Mouse (Mus musculus) NIH3T3 (cell line): ENCODE data around the gene Snx27.

Source experiments
- DNase-seq: peaks from one replicate; pipeline ENCODE4 v3.0.0-alpha.2; 2012; ENCODE audit warnings: low read depth

Gene Snx27

GRCm38 (mm10) chr3:94477444-94477843 is 105.1 kb downstream of the Snx27 start:
- no peak for DNase-seq

- no peak for DNase-seq
Measured at GRCm38 (mm10) chr3:94476301-94477035, 106.0 kb downstream of the Snx27 start.

DNA sequence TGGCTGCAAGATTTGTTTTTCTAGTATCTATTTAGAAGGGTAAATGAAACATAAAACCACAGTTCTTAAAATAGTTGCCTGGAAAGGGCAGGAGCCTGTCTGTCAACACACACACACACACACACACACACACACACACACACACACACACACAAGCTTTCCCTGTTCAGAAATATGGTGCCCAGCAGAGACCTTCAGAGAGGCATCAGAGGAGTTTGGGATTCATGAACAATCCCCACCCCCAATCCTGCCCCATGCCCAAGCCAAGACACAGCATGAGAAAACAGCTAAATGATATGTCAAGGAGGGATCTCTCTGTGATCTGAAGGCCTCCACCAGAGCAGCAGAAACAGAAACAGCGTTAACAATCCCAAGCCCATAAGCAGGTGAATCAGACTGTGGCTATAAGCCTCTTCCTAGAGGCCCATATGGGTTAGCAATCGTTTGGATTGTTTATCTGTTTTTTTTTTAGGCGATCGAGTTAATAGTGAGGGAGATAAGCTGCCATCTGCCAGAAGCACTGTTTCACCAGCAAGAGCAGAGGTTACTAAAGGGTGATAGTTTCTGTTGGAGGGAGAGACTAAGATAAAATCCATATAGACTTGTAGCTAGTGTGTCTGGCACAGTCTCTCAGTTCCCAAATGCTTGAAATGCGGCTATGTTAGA is 108.8 kb downstream of the Snx27 start:
- no peak for DNase-seq

DNA sequence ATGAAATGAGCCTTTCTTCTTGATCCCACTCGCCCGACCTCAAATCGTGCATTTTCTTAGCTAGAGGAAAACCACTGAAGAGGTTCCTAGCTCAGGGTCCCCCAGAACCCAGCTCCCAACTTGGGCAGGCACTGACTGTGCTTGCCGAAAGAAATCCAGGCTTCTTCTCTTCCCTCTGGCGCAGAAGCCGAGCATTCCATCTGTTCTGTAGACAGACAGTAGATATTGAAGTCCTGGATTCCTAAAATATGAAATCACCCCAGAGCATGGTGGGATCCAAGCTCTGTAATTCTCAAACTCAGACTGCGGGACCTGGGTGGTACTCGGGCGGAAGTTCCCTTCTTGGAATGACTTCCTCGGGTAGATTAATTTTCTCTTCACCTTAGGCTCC is 109.4 kb downstream of the Snx27 start:
- no peak for DNase-seq

GRCm38 (mm10) chr3:94472447-94473114 is 109.9 kb downstream of the Snx27 start:
- DNase-seq: no peak

DNA sequence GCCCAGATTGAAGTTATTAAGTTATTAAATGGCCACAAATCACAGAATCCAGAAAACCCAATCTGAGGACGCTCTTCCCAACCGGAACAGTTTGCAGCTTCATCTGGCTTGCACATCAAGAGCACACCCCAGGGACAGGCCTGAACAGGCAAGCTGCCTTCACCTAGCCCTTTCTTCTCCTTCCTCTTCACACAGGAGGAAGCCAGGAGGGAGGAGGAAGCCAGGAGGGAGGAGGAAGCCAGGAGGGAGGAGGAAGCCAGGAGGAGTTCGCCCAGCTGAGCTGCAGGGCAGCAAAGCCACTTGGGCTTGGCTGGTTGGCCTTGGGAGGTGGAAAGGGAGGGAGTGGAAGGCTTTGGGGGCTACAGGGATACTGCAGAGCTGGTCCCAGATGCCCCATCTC is 113.6 kb downstream of the Snx27 start:
- DNase-seq: no peak

- DNase-seq: no peak
Measured at GRCm38 (mm10) chr3:94465632-94466430, 116.7 kb downstream of the Snx27 start.

- no peak for DNase-seq
Measured at GRCm38 (mm10) chr3:94463926-94464578, 118.5 kb downstream of the Snx27 start.

DNA sequence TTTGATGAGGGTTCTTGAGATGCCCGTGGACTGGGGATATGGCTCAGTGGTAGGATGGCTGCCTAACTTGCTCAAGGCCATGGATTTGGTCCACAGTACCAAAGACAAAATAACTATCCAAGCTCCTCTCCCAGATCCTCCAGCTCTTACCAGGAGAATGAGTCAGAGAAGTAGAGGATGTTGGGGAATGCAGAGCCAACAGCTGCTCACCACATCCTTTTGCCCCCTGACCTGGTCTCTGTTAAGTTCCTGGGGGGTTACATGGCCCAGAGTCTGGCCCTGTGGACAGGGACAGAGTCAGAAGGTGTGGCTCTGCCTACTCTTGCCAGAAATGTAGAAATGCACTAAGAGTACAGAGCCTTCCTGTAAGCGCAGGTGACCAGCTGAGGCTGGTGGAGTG is 122.7 kb downstream of the Snx27 start:
- DNase-seq: peak; percentile 43

DNA sequence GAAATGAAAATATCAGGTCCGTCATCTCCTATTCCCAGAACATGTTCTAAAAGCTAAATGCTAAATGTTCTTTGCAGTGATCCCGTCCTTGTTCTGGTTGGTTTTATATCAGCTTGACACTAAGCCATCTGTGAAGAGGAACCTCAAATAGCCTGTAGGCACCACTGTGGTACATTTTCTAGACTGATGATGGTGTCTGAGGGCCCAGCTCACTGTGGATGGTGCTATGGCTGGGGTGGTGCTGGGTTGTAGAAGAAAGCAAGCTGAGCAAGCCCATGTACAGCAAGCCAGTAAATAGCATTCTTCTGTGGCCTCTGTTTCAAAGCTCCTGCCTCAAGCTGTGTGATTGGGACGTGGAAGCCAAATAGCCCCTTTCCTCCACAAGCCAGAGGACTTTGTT is 125.5 kb downstream of the Snx27 start:
- no peak for DNase-seq

DNA sequence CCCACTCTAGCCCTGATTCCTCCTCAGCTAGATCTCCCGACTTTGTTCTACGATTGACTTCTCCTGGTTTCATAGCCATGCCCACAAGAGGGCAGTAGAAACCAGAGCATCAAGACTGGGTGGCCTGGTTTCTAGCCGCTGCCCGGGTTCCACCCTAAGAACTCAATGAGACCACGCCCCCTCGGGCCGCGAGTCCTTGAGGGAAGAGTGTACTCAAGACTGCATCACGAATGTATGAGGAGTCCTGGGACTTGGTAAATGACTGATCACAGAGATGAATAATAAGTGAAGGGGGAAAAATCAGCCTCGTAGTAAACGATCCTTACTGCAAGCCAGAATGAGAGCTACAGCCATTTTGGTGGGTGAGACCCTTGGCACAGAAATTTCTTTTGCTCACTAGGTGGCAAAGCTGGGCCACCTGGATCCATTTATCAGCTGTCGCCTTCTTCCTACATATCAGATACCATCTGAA is 126.0 kb downstream of the Snx27 start:
- DNase-seq: peak; percentile 98

- DNase-seq: no peak
Measured at GRCm38 (mm10) chr3:94449377-94449776, 133.1 kb downstream of the Snx27 start.
